Mouse (Mus musculus) embryonic facial prominence, embryonic 11.5 days (tissue): ENCODE data around the gene Nubpl. TPM values are rescaled to one million over a fixed set of nuclear protein-coding genes. Genes with fewer than 3 reads are reported as not detected.
A peak's percentile ranks its signal among the peaks of the same experiment; 100 is the strongest.

ENCODE experiments used
- ATAC-seq: fragments of 200-750 bp; cut with Nextera tagmentation; replicated peaks from 2 replicates; pipeline ENCODE4 v1.8.0; 2017; ENCODE audit warnings: low read depth; ENCODE audit not compliant: insufficient number of reproducible peaks, low FRiP score, low TSS enrichment
- DNase-seq: peaks from one replicate; pipeline ENCODE4 v3.0.0-alpha.2; 2015; ENCODE audit warnings: low spot score
- H3K27ac ChIP-seq: fragments of 300-500 bp; sonication (generic); replicated peaks from 2 replicates; pipeline ENCODE4 v1.5.1; 2014; ENCODE audit warnings: mild to moderate bottlenecking, low read depth, low read length, control low read depth
- H3K27me3 ChIP-seq: fragments of 300-500 bp; sonication (generic); 2 replicates; pipeline ENCODE4 v1.6.1; 2014; ENCODE audit warnings: mild to moderate bottlenecking, low read length, moderate library complexity, mixed read lengths; ENCODE audit not compliant: control insufficient read depth, insufficient read depth
- H3K36me3 ChIP-seq: fragments of 300-500 bp; sonication (generic); replicated peaks from 2 replicates; pipeline ENCODE4 v1.6.1; 2014; ENCODE audit warnings: low read depth, mild to moderate bottlenecking, low read length, moderate library complexity, mixed read lengths; ENCODE audit not compliant: control insufficient read depth, insufficient read depth
- H3K4me1 ChIP-seq: fragments of 300-500 bp; sonication (generic); 2 replicates; pipeline ENCODE4 v1.6.1; 2014; ENCODE audit warnings: low read length, mixed read lengths; ENCODE audit not compliant: control insufficient read depth, insufficient read depth
- H3K4me2 ChIP-seq: fragments of 300-500 bp; sonication (generic); 2 replicates; pipeline ENCODE4 v1.6.1; 2014; ENCODE audit warnings: low read depth, mild to moderate bottlenecking, control low read depth, low read length, moderate library complexity
- H3K4me3 ChIP-seq: fragments of 300-500 bp; sonication (generic); 2 replicates; pipeline ENCODE4 v1.5.1; 2014; ENCODE audit warnings: low read depth, low read length, control low read depth
- H3K9ac ChIP-seq: fragments of 300-500 bp; sonication (generic); replicated peaks from 2 replicates; pipeline ENCODE4 v1.6.1; 2014; ENCODE audit warnings: mild to moderate bottlenecking, control low read depth, low read length
- H3K9me3 ChIP-seq: fragments of 300-500 bp; sonication (generic); replicated peaks from 2 replicates; pipeline ENCODE4 v1.6.1; 2016; ENCODE audit warnings: mild to moderate bottlenecking, low read length, inconsistent platforms, mixed read lengths; ENCODE audit not compliant: control insufficient read depth
- WGBS: fragments of 180-500 bp; shearing (Covaris S2); extraction: QIAGEN DNeasy Blood & Tissue Kit; methylation state at CpG from one replicate; pipeline ENCODE4 v1.1.7; 2014; 5-methylcytosine and 5-hydroxymethylcytosine counted together
- polyA plus RNA-seq: library from polyadenylated mRNA; unstranded; fragments of >200 nt; fragmentation: Nextera tagmentation; extraction: Ambion mirVana; gene quantifications from 2 replicates; pipeline ENCODE4 v1.2.1, GENCODE M21; 2014

The Nubpl gene
- polyA plus RNA-seq, 1 experiment from 2014 or later, result 15.1 TPM

GRCm38 (mm10) chr12:52286802-52287201, 189.3 kb downstream of the Nubpl start:
- Histone ChIP-seq H3K4me3 (no peak overlapping the region), H3K9me3 (no peaks in the 10 kb centered on the region), H3K27me3 (no peaks in the 10 kb centered on the region), H3K9ac (no peak overlapping the region), H3K36me3 (no peaks in the 10 kb centered on the region), H3K4me2 (no peak overlapping the region), H3K27ac (no peak overlapping the region), H3K4me1 (peaks cover 5% of the 10 kb centered on the region; the same call in 1 of the 2 replicates)
- DNase-seq (peak; percentile 46), ATAC-seq (no peak)
- WGBS, result 45% methylated on average over 3 of the region's 3 CpGs

GRCm38 (mm10) chr12:52288537-52288936, 191.0 kb downstream of the Nubpl start:
- Histone ChIP-seq H3K27me3 (no peaks in the 10 kb centered on the region), H3K4me3 (no peak overlapping the region), H3K9ac (no peak overlapping the region), H3K27ac (no peak overlapping the region), H3K4me2 (no peak overlapping the region), H3K9me3 (no peaks in the 10 kb centered on the region), H3K4me1 (peaks cover 5% of the 10 kb centered on the region; the same call in 1 of the 2 replicates), H3K36me3 (no peaks in the 10 kb centered on the region)
- WGBS, result 70% methylated on average over 4 of the region's 4 CpGs
- DNase-seq (no peak), ATAC-seq (no peak)

- no peaks in the 10 kb centered on the region for H3K9me3 ChIP-seq
- H3K4me1 ChIP-seq, result peaks cover 5% of the 10 kb centered on the region; the same call in 1 of the 2 replicates
- no peaks in the 10 kb centered on the region for H3K27me3 ChIP-seq
- DNase-seq (peak; percentile 79), ATAC-seq (0 out of 2 replicates have a peak, but pooled peaks have one; percentile 34)
- H3K9ac ChIP-seq, result no peak overlapping the region
- peak overlapping the region; percentile 22; the same call in 1 of the 2 replicates for H3K27ac ChIP-seq
- H3K36me3 ChIP-seq, result no peaks in the 10 kb centered on the region
- H3K4me2 ChIP-seq, result no peak overlapping the region
- H3K4me3 ChIP-seq, result no peak overlapping the region
- WGBS, result 59% methylated on average over 11 of the region's 11 CpGs
Observed at GRCm38 (mm10) chr12:52288941-52289567, 191.5 kb downstream of the Nubpl start.

GRCm38 (mm10) chr12:52289594-52289993, 192.1 kb downstream of the Nubpl start:
- ATAC-seq, result no peak

GRCm38 (mm10) chr12:52293931-52294330, 196.4 kb downstream of the Nubpl start:
- 85% methylated on average over 2 of the region's 2 CpGs for WGBS
- no peak for DNase-seq
- no peaks in the 10 kb centered on the region for H3K27me3 ChIP-seq
- peaks cover 3% of the 10 kb centered on the region; the same call in 1 of the 2 replicates for H3K4me1 ChIP-seq
- no peak overlapping the region for H3K9ac ChIP-seq
- H3K36me3 ChIP-seq, result no peaks in the 10 kb centered on the region
- ATAC-seq, result no peak
- no peak overlapping the region for H3K4me3 ChIP-seq
- H3K27ac ChIP-seq, result no peak overlapping the region
- H3K9me3 ChIP-seq, result no peaks in the 10 kb centered on the region
- no peak overlapping the region for H3K4me2 ChIP-seq

More at GRCm38 (mm10) chr12:52289594-52289993, 192.1 kb downstream of the Nubpl start:
- no peaks in the 10 kb centered on the region for H3K27me3 ChIP-seq
- H3K9me3 ChIP-seq, result no peaks in the 10 kb centered on the region
- DNase-seq, result no peak
- no peaks in the 10 kb centered on the region for H3K36me3 ChIP-seq
- WGBS, result 67% methylated on average over 10 of the region's 10 CpGs
- no peak overlapping the region for H3K4me2 ChIP-seq
- peaks cover 5% of the 10 kb centered on the region; the same call in 1 of the 2 replicates for H3K4me1 ChIP-seq
- H3K27ac ChIP-seq, result no peak overlapping the region
- no peak overlapping the region for H3K9ac ChIP-seq
- no peak overlapping the region for H3K4me3 ChIP-seq

GRCm38 (mm10) chr12:52297988-52298387, 200.5 kb downstream of the Nubpl start:
- H3K9me3 ChIP-seq, result no peaks in the 10 kb centered on the region
- H3K4me3 ChIP-seq, result no peak overlapping the region
- WGBS, result 93% methylated on average over 2 of the region's 2 CpGs
- no peak for ATAC-seq
- no peak overlapping the region for H3K27ac ChIP-seq
- H3K27me3 ChIP-seq, result no peaks in the 10 kb centered on the region
- no peak overlapping the region for H3K4me2 ChIP-seq
- no peaks in the 10 kb centered on the region for H3K36me3 ChIP-seq
- DNase-seq, result no peak
- H3K9ac ChIP-seq, result no peak overlapping the region
- H3K4me1 ChIP-seq, result no peaks in the 10 kb centered on the region

DNA sequence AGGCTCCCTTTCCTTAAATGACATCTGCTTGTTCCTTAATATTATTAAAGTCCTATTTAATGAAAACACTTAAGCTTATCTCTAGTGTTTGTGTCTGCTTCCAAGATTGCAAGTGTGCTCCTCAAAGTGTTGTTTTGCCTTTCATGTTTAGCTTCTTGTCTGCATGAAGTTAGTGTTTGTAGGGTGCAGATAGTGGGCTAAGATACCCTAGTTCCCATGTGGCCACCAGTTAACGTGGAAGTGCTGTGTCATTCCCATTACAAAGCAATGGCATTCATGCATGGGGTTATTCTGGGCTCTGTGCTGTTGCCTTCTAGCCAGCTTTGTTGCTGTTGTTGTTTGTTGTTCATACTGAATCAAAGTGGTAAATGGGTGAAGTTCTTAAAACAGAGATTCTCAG, 201.1 kb downstream of the Nubpl start:
- H3K4me3 ChIP-seq, result no peak overlapping the region
- 84% methylated on average over 1 of the region's 1 CpGs for WGBS
- H3K4me1 ChIP-seq, result no peaks in the 10 kb centered on the region
- H3K36me3 ChIP-seq, result no peaks in the 10 kb centered on the region
- no peak overlapping the region for H3K4me2 ChIP-seq
- ATAC-seq (no peak), DNase-seq (no peak)
- no peak overlapping the region for H3K27ac ChIP-seq
- H3K9me3 ChIP-seq, result no peaks in the 10 kb centered on the region
- H3K27me3 ChIP-seq, result no peaks in the 10 kb centered on the region
- H3K9ac ChIP-seq, result no peak overlapping the region

- no peaks in the 10 kb centered on the region for H3K27me3 ChIP-seq
- H3K4me2 ChIP-seq, result no peak overlapping the region
- no peak overlapping the region for H3K9ac ChIP-seq
- no peaks in the 10 kb centered on the region for H3K4me1 ChIP-seq
- no peaks in the 10 kb centered on the region for H3K36me3 ChIP-seq
- no peaks in the 10 kb centered on the region for H3K9me3 ChIP-seq
- no peak overlapping the region for H3K4me3 ChIP-seq
- no peak for ATAC-seq
- no peak for DNase-seq
- H3K27ac ChIP-seq, result no peak overlapping the region
- WGBS, result 84% methylated on average over 2 of the region's 2 CpGs
Observed at GRCm38 (mm10) chr12:52302961-52303360, 205.4 kb downstream of the Nubpl start.
